Mouse (Mus musculus) CH12.LX (cell line): ENCODE data around the gene Cldnd1. TPM values are rescaled to one million over a fixed set of nuclear protein-coding genes. Genes with fewer than 3 reads are reported as not detected.

Experiments
- DNase-seq: peaks from one replicate; pipeline ENCODE4 v3.0.0-alpha.2; 2013; ENCODE audit errors: extremely low read depth
- H3K27ac ChIP-seq: 2 replicates; pipeline ENCODE4 v1.5.1; 2012; ENCODE audit warnings: low read depth, mild to moderate bottlenecking, control low read depth, moderate library complexity; ENCODE audit not compliant: insufficient read depth
- H3K27me3 ChIP-seq: replicated peaks from 2 replicates; pipeline ENCODE3; 2012; ENCODE audit warnings: inconsistent platforms
- H3K36me3 ChIP-seq, 2 experiments: replicated peaks in 1 of 2; 2 replicates each; pipeline versions ENCODE3 to v1.6.1; 2012; ENCODE audit warnings: inconsistent platforms in 1 of 2, low read length in 1 of 2, mild to moderate bottlenecking in 1 of 2, mixed read lengths in 1 of 2, moderate library complexity in 1 of 2; ENCODE audit not compliant: control insufficient read depth in 1 of 2, insufficient read depth in 1 of 2
- H3K4me1 ChIP-seq, 2 experiments: 2 replicates each; pipeline ENCODE4 v1.6.1; 2012; ENCODE audit warnings: inconsistent platforms in 1 of 2, moderate library complexity in 1 of 2; ENCODE audit not compliant: insufficient read depth in 2 of 2, control insufficient read depth in 1 of 2
- H3K4me2 ChIP-seq: 2 replicates; pipeline ENCODE4 v1.6.1; 2012; ENCODE audit warnings: low read depth, mild to moderate bottlenecking, control low read depth; ENCODE audit not compliant: poor library complexity, insufficient read depth, severe bottlenecking
- H3K4me3 ChIP-seq, 3 experiments: fragments of 150-350 bp in 1 of 3; sonication (generic) in 1 of 3; replicated peaks in 1 of 3; 2 replicates each; pipeline versions ENCODE3 to v1.5.1; 2011 to 2012; ENCODE audit warnings: low read depth in 2 of 3, low read length in 2 of 3, mild to moderate bottlenecking in 2 of 3, moderate library complexity in 2 of 3, control low read depth in 1 of 3, improper control_type of control experiment in 1 of 3, inconsistent platforms in 1 of 3, mixed read lengths in 1 of 3; ENCODE audit not compliant: poor library complexity in 1 of 3
- H3K79me2 ChIP-seq: replicated peaks from 2 replicates; pipeline ENCODE4 v1.6.1; 2012; ENCODE audit warnings: mild to moderate bottlenecking, moderate library complexity; ENCODE audit not compliant: control insufficient read depth, poor library complexity, insufficient read depth, severe bottlenecking; ENCODE audit errors: extremely low read depth
- H3K9ac ChIP-seq: 2 replicates; pipeline ENCODE4 v1.6.1; 2012; ENCODE audit warnings: low read depth, mild to moderate bottlenecking, control low read depth, moderate library complexity; ENCODE audit not compliant: insufficient read depth
- H3K9me3 ChIP-seq: replicated peaks from 2 replicates; pipeline ENCODE3; 2012; ENCODE audit warnings: low read length, inconsistent platforms, mixed read lengths
- BHLHE40 ChIP-seq: IDR thresholded peaks from 2 replicates; pipeline ENCODE4 v1.6.1; 2011; ENCODE audit warnings: mild to moderate bottlenecking, low read depth, low read length, improper control_type of control experiment
- CHD1 ChIP-seq: IDR thresholded peaks from 2 replicates; pipeline ENCODE4 v1.6.1; 2012; ENCODE audit warnings: low read depth, low read length, improper control_type of control experiment, inconsistent platforms
- CHD2 ChIP-seq: IDR thresholded peaks from 2 replicates; pipeline ENCODE4 v1.6.1; 2011; ENCODE audit warnings: low read length, improper control_type of control experiment
- CTCF ChIP-seq, 2 experiments: IDR thresholded peaks in 1 of 2; conservative IDR thresholded peaks in 1 of 2; 2 replicates each; pipeline ENCODE4 v1.5.1; 2011 to 2012; ENCODE audit warnings: low read depth in 2 of 2, low read length in 2 of 2, improper control_type of control experiment in 1 of 2, inconsistent platforms in 1 of 2, mild to moderate bottlenecking in 1 of 2, moderate library complexity in 1 of 2
- E2F4 ChIP-seq: IDR thresholded peaks from 2 replicates; pipeline ENCODE4 v1.6.1; 2011; ENCODE audit warnings: low read depth, low read length, improper control_type of control experiment; ENCODE audit not compliant: insufficient replicate concordance
- EP300 ChIP-seq: IDR thresholded peaks from 2 replicates; pipeline ENCODE4 v1.6.1; 2011; ENCODE audit warnings: low read length, improper control_type of control experiment
- HCFC1 ChIP-seq: IDR thresholded peaks from 2 replicates; pipeline ENCODE4 v1.6.1; 2012; ENCODE audit warnings: low read depth, mild to moderate bottlenecking, inconsistent platforms, low read length, improper control_type of control experiment
- IRF4 ChIP-seq: IDR thresholded peaks from 2 replicates; pipeline ENCODE4 v1.6.1; 2014; ENCODE audit warnings: low read depth, mild to moderate bottlenecking, inconsistent platforms, low read length, improper control_type of control experiment
- JUN ChIP-seq: IDR thresholded peaks from 2 replicates; pipeline ENCODE4 v1.6.1; 2011; ENCODE audit warnings: low read depth, mild to moderate bottlenecking, low read length, improper control_type of control experiment, moderate library complexity; ENCODE audit not compliant: insufficient read depth
- KAT2A ChIP-seq: IDR thresholded peaks from 2 replicates; pipeline ENCODE4 v1.6.1; 2012; ENCODE audit warnings: low read length, improper control_type of control experiment, inconsistent platforms; ENCODE audit not compliant: insufficient replicate concordance
- MAFK ChIP-seq: IDR thresholded peaks from 2 replicates; pipeline ENCODE4 v1.6.1; 2011; ENCODE audit warnings: low read length, improper control_type of control experiment; ENCODE audit not compliant: insufficient replicate concordance
- MAX ChIP-seq: IDR thresholded peaks from 2 replicates; pipeline ENCODE4 v1.6.1; 2011; ENCODE audit warnings: low read length, improper control_type of control experiment
- MEF2A ChIP-seq: IDR thresholded peaks from 2 replicates; pipeline ENCODE4 v1.6.1; 2014; ENCODE audit warnings: low read depth, mild to moderate bottlenecking, inconsistent platforms, low read length, improper control_type of control experiment, borderline replicate concordance
- MXI1 ChIP-seq: IDR thresholded peaks from 2 replicates; pipeline ENCODE4 v1.6.1; 2011; ENCODE audit warnings: mild to moderate bottlenecking, low read depth, low read length, improper control_type of control experiment
- MYC ChIP-seq: IDR thresholded peaks from 2 replicates; pipeline ENCODE4 v1.6.1; 2011; ENCODE audit warnings: low read depth, mild to moderate bottlenecking, improper control_type of control experiment, low read length
- NELFE ChIP-seq: IDR thresholded peaks from 2 replicates; pipeline ENCODE4 v1.6.1; 2011; ENCODE audit warnings: low read depth, low read length, improper control_type of control experiment
- PAX5 ChIP-seq: IDR thresholded peaks from 2 replicates; pipeline ENCODE4 v1.6.1; 2012; ENCODE audit warnings: low read length, inconsistent platforms, mixed read lengths
- POLR2A ChIP-seq: IDR thresholded peaks from 2 replicates; pipeline ENCODE4 v1.6.1; 2011; ENCODE audit warnings: low read depth, mild to moderate bottlenecking, improper control_type of control experiment, low read length
- POLR2AphosphoS2 ChIP-seq: IDR thresholded peaks from 2 replicates; pipeline ENCODE4 v1.6.1; 2011; ENCODE audit warnings: low read depth, low read length, improper control_type of control experiment
- RAD21 ChIP-seq: IDR thresholded peaks from 2 replicates; pipeline ENCODE4 v1.6.1; 2011; ENCODE audit warnings: low read depth, mild to moderate bottlenecking, low read length, improper control_type of control experiment, moderate library complexity
- SIN3A ChIP-seq: IDR thresholded peaks from 2 replicates; pipeline ENCODE4 v1.6.1; 2012; ENCODE audit warnings: low read length, improper control_type of control experiment, inconsistent platforms
- TBP ChIP-seq: conservative IDR thresholded peaks from 2 replicates; pipeline ENCODE4 v1.6.1; 2011; ENCODE audit warnings: low read depth, low read length, improper control_type of control experiment
- USF2 ChIP-seq: conservative IDR thresholded peaks from 2 replicates; pipeline ENCODE4 v1.6.1; 2011; ENCODE audit warnings: low read depth, low read length, improper control_type of control experiment
- ZC3H11A ChIP-seq: IDR thresholded peaks from 2 replicates; pipeline ENCODE4 v1.6.1; 2012; ENCODE audit warnings: low read depth, mild to moderate bottlenecking, inconsistent platforms, low read length, improper control_type of control experiment
- ZKSCAN1 ChIP-seq: IDR thresholded peaks from 2 replicates; pipeline ENCODE4 v1.6.1; 2012; ENCODE audit warnings: low read depth, inconsistent platforms, low read length, improper control_type of control experiment, borderline replicate concordance
- ZMIZ1 ChIP-seq: IDR thresholded peaks from 2 replicates; pipeline ENCODE4 v1.6.1; 2012; ENCODE audit warnings: low read depth, mild to moderate bottlenecking, inconsistent platforms, low read length, improper control_type of control experiment
- dilution Hi-C: fragments of 300-500 bp; cut with MboI; formaldehyde crosslinking; loops from 2 replicates; pipeline ENCODE4 v1.14.3; 2020; ENCODE audit warnings: low sequenced_read_pairs; ENCODE audit not compliant: extremely low pct_unique_long_range_greater_than_20kb, extremely low pct_ligation_motif_present
- in situ Hi-C: fragments of 300-500 bp; cut with MboI; formaldehyde crosslinking; loops from 3 replicates; pipeline ENCODE4 v1.14.3; 2019; ENCODE audit warnings: low sequenced_read_pairs, low pct_ligation_motif_present, low pct_unique_long_range_greater_than_20kb, mixed read lengths
- polyA plus RNA-seq: library from polyadenylated mRNA; unstranded; fragments of >175 nt; gene quantifications from 2 replicates; pipeline ENCODE4 v1.2.1, GENCODE M21; 2012; ENCODE audit warnings: low read depth; ENCODE audit not compliant: insufficient read length
- total RNA-seq, 2 experiments: library from RNA; depleted of rRNA; stranded (reverse); fragments of 300-350 nt in 1 of 2; fragments of >200 nt in 1 of 2; gene quantifications; 2 replicates each; pipeline ENCODE4 v1.2.3; 2012 to 2014

Cldnd1 gene
- total and polyA plus RNA-seq, 3 experiments: 59.9 to 80.6 (median 78.7) TPM

DNA sequence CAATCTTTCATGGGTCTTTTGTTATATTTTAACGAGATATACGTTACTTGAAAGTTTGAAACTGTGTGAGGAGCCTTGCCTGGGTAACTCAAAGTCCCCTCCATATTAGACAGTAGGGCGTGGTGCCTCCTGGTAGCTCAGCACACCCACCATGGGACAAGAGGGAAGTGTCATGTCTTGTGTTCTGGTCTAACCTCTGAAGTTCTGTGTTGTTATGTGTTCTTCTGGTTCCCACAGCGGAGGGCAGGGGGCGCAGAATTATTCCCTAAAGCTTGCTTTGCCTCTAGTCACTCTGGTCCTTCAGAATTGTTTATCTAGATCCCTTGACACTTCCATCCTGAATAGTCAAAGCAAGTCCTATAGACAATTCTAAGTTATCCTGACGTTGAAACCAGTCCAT is 45.7 kb upstream of the Cldnd1 start:
- H3K4me2 ChIP-seq: no peak overlapping the region
- H3K9ac ChIP-seq: no peak overlapping the region
- H3K4me1 ChIP-seq: peaks cover 2 to 33% of the 10 kb centered on the region in 2 experiments; a peak in 3 of 4 replicates
- TF ChIP-seq SIN3A: no peak
- TF ChIP-seq CHD1: no peak
- no peak for TF ChIP-seq ZC3H11A
- no peak for TF ChIP-seq MEF2A
- TF ChIP-seq POLR2A: no peak
- TF ChIP-seq MYC: no peak
- TF ChIP-seq CHD2: no peak
- no peak for TF ChIP-seq MXI1
- TF ChIP-seq PAX5: no peak
- TF ChIP-seq NELFE: no peak
- TF ChIP-seq HCFC1: no peak
- no peak for TF ChIP-seq IRF4
- TF ChIP-seq TBP: no peak
- no peak for TF ChIP-seq USF2
- TF ChIP-seq RAD21: no peak
- TF ChIP-seq MAFK: no peak
- TF ChIP-seq, all 38 proteins: peak for 0
- DNase-seq: no peak
- Histone ChIP-seq H3K36me3 (peaks cover 21 to 39% of the 10 kb centered on the region in 2 experiments), H3K27me3 (no peaks in the 10 kb centered on the region), H3K79me2 (no peaks in the 10 kb centered on the region), H3K9me3 (no peaks in the 10 kb centered on the region), H3K27ac (no peak overlapping the region), H3K4me3 (no peak overlapping the region)
- in situ Hi-C loops: loop anchor here (5.0 kb wide), 1 partner anchor 50 kb away; no protein-coding TSS in a partner anchor
- dilution Hi-C loops: no loop called here

GRCm38 (mm10) chr16:58682870-58683269 is 44.8 kb upstream of the Cldnd1 start:
- Histone ChIP-seq H3K4me2 (no peak overlapping the region), H3K27me3 (no peaks in the 10 kb centered on the region), H3K27ac (no peak overlapping the region), H3K4me1 (peaks cover 2 to 33% of the 10 kb centered on the region in 2 experiments; a peak in 3 of 4 replicates), H3K4me3 (no peak overlapping the region), H3K9ac (no peak overlapping the region), H3K79me2 (no peaks in the 10 kb centered on the region), H3K36me3 (peaks cover 12 to 31% of the 10 kb centered on the region in 2 experiments)
- TF ChIP-seq BHLHE40 (no peak), POLR2A (no peak), KAT2A (no peak), ZKSCAN1 (no peak), E2F4 (no peak), EP300 (no peak), PAX5 (no peak), JUN (no peak), ZMIZ1 (no peak), IRF4 (no peak), MAX (no peak), ZC3H11A (no peak), CTCF (conservative IDR thresholded peaks at IDR 0.05 in 1 of 2, IDR thresholded peaks at IDR 0.05 in 1 of 2; ENCODE audit: low read depth in 2 of 2, low read length in 2 of 2) (no peak), POLR2AphosphoS2 (no peak), TBP (no peak), CHD1 (no peak)
- TF ChIP-seq, all 38 proteins: peak for 0
- in situ Hi-C loops (loop anchor here (5.0 kb wide), 1 partner anchor 49 kb away; no protein-coding TSS in a partner anchor), dilution Hi-C loops (no loop called here)
- DNase-seq: no peak
- no peaks in the 10 kb centered on the region for H3K9me3 ChIP-seq
